Mouse (Mus musculus) megakaryocyte-erythroid progenitor cell, adult 5-6 weeks (primary cell): ENCODE measurements around the gene Nfib. TPM values are rescaled to one million over a fixed set of nuclear protein-coding genes. Genes with fewer than 3 reads are reported as not detected.

Experiments used
- ATAC-seq: replicated peaks from 2 replicates; pipeline ENCODE4 v1.8.0; 2016; ENCODE audit warnings: mild to moderate bottlenecking, inconsistent platforms; ENCODE audit not compliant: severe bottlenecking, poor library complexity, low FRiP score, low TSS enrichment
- total RNA-seq, 2 experiments: library from RNA; stranded (forward) in 1 of 2; stranded (reverse) in 1 of 2; fragments of 200-1000, 215-1000 nt in 1 of 2; fragments of >200 nt in 1 of 2; fragmentation: Nextera tagmentation in 1 of 2; gene quantifications; 2 replicates each; pipeline ENCODE4 v1.2.3; 2014 to 2017

Nfib gene
- total RNA-seq, 2 experiments from 2014 or later = not detected

DNA sequence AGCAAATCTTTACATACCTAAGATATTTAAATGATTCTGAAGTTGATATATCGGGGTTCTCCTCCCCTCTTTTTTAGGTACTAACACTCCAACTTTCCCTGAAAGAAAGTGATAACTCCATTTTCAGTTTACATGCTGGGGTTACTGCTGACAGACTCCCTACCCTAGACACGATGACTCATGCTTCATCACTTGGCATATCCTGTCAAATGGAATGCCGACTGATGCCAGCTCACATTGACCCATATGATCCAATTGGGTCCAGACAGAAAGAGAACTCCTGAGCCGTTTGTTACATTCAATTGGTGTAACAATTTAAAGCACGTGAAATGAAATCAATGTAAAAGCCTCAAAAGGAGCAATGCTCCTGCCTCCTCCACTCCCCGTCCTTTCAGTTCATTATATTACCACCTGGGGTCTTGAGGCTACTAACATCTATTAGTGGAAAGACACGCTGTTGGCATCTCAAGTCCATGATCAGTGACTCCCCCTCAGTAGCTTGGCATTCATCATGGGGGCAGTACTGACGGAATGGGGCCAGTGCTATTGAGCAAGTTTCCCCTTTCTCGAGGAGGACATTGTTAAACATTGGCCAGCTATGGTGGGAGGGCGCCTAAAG lies 155.7 kb downstream of the Nfib start:
- no peak for ATAC-seq

DNA sequence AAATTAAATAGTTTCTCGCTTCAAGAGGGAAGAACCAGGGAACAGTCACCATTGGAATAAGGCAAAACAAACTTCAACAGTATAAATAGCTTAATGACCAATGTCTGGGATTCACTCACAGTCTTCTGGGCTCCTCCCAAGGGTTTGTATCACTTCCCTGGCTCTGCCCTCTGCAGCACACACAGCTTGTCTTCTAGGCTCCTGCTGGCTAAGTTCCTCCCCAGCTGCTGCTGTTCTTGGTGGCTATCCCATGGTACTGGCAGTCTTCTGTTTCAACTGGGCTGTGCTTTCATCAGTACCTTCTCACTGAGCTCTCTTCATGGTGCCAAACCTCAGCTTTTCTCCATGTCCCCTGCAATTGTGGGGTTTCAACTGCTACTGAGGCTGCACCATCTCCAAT lies 157.3 kb downstream of the Nfib start:
- no peak for ATAC-seq

DNA sequence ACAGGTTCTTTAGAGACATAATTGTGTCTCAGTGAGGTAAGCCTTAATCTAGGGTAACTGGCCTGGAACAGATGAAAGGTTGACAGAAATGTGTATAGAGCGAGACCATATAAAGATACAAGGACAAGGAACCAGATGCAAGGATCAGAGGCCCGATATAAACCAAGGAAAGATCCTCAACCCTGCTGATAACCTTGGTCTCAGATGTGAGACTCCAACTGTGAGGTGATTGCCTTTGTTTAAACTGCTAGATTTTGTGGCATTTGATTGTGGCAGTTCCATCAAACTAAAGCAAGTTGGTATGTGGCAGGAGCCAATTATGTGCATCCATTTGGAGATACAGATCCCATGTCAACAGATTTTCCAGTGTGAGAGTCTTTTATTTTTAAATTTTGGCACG lies 161.6 kb downstream of the Nfib start:
- no peak for ATAC-seq

DNA sequence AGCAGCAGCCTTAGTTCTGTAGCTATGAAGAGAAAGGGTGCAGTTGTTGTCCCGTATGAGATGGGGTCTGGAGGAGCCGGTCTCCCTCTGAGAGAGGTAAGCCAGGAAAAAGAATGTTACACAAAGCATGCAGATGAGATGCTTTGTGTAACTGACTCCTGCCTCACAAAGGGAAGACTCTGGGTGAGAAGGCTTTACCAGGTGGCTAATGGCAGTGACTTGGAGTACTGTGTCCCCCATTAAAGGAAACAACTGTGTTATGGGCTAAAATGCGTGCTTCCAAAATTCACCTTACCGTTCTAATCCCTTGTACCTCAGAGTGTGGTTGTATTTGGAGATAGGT lies 162.2 kb downstream of the Nfib start:
- no peak for ATAC-seq

DNA sequence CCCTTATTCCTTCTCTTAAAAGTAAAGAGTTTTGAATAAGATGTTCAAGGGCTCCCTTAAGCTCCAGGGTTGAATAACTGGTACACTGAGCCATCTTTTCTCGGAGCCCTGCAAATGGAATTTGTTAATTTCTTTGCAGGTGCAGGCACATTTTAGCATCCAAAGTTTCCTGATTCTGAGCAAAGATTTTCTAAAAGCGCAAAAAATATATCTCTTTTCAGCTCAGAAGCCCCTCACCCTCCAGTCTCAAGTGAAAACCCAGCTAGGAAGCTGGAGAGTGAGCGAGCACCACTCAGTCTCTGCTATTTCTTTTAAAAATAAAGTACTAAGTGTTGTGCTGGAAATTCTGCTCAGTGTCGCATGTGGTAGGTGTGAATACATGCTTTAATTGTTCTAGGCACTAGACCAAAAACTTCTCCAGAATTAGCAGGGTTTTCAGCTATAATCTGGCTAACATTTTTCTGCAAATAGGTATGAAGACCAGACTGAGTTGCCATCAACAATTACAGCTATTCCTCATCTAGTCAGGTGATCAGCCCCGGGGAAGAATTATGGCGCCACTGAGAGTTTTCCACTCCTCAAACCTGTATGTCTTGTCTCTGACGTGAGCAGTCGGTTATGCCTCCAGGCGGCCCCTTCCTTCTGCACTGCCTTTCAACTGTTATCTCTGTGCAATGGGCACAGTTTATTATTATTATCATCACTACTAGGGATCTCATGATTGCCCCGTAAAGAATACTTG lies 162.7 kb downstream of the Nfib start:
- ATAC-seq = no peak

DNA sequence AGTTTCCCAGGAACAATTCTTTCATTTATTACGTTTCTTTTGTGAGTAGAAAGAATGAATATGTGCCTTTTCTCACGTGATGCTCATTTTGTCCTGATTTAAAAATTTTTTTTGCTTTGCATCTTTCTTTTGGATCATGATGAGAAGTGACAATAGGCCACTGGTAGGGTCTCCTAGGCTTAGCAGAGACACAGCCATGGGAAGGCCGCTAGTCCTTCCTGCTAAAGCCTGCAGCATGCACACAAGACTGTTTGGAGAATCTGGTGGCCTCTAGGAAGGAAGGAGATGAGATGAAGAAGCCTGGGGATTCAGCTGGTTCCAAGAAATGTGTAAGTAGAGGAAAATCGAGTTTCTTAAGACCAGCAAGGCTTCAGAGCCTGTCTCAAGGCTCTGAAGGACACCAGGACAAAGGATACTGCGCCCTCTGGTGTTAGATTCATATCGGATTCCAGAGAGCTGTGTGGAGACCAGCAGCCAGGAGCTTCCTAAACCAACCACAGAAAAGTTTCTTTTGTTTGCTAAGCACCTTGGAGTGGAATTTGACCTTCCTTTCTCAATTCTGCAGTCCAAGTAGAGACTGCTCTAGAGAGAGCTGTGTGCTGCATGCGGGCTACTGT lies 163.5 kb downstream of the Nfib start:
- ATAC-seq = peak; percentile 78; the same call in 1 of the 2 replicates

DNA sequence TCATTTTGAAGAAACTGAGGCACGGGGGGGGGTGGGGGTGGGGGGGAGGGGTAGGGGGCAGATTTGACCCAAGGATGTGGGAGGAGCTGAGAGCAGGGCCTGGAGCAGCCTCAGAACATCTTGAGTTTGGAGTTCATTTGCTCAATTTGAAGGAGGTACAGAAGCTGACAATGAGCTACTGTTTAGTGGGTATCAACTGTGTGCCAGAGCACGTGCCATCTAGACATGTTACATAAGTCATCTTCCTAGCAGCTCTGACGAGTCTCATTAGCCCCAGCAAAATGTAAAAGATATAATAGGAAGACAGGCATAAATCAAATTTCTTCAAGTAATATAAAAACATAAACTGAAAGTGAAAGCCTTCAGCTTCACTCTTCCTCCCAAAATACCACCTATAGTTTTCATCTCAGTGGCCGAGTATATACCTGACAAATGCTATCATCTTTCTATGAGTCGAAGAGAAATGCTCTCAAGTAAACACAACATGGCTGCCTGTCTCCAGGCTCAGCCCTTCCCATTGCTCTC lies 165.0 kb downstream of the Nfib start:
- no peak for ATAC-seq

DNA sequence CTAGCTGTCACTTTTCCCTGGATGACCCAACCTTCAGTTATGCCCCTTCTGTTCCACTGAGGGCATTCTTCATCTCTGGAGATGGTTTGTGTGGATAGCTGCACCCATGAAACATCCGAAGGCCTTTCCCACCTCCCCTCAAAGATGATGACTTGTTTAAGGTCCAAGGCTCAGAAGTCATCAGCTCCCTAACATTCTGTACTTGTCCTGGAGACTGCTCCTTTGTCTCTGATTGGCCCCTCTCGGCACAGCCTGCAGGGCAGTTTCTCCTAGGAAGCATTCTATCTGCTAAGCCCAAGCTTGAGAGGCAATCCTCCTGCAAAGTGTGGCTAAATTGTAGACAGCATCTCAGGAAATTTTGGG lies 165.5 kb downstream of the Nfib start:
- ATAC-seq = no peak

DNA sequence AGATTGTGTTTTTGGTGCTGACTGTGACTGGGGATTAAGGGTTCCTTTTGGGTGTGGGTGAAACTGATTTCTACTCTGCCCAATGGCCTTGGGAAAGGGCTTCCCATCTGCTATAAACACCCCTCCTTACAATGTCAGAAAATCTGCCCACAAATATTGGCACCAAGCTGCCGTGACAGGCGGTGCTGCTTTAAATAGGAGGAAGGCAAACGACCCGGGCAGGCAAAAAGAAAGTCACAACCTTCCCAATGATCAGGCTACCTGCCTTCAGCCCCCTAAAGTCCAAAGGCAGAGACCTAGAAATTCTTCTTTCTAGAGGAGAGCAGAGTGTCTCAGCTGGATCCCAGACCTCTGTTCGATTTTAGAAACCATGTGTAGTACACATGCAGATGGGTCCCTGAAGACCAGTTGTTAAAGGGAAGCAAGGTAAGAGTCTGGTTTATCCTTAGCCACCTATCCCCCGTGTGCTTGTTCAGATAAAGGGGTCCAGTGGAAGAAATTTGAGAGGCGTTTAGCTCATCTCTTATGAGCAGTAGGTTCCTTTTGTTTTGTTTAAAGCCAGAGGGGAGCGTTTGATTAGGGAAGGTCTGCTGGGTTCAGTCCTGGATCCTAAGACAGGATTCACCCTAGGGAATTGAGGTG lies 166.0 kb downstream of the Nfib start:
- no peak for ATAC-seq

DNA sequence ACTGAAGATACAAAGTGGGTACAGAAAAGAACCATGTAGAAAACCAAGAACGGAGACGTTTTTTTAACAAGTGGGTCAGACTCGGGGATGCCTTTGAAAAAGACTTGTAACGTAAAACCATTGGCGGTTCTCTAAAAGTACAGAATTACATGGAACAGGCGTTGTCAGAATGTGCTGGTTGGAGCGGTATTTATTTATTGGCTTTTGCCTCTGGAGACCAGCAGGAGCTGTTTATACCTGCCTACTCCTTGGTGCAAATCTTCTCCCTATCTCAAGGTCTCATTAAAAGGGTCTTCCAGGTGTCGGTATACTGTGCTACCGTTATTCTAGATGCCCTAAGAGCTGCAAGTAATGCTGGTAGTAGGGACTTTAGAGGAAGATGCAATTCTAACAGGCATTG lies 166.7 kb downstream of the Nfib start:
- ATAC-seq = no peak

DNA sequence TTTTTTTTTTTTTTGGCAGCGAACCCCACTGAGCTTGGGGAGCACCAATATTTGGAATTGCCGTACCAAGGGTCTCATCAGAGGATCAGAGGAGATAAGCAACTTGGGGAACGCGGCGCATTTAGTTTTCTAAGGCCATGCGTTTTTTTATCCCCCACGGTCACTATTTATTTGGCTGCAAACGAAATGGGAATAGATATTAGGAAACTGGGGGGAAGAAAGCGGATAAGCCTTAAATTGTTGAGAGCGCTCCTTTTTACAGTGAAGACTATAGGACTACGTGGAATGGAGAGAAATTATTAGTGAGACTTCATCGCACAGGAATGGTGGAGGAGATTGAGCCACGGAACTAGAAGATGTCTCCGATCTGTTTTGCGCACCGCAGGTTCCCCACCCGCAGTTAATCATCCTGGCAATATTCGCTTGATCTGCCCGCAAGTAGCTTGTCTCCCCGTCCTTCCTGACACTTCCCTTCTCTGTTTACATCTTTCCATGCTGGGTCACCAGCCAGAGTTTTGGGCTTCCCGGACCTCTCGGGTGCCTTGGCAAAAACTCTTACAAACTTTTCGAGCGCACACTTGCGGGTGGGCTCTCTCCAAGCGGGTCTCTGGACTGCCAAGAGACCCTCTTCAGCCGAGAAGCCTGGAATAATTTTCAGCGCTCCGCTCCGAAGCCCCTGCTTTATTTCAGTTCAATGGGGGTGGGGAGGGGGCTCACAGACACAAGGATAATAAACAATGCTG lies 167.3 kb downstream of the Nfib start:
- ATAC-seq = no peak

DNA sequence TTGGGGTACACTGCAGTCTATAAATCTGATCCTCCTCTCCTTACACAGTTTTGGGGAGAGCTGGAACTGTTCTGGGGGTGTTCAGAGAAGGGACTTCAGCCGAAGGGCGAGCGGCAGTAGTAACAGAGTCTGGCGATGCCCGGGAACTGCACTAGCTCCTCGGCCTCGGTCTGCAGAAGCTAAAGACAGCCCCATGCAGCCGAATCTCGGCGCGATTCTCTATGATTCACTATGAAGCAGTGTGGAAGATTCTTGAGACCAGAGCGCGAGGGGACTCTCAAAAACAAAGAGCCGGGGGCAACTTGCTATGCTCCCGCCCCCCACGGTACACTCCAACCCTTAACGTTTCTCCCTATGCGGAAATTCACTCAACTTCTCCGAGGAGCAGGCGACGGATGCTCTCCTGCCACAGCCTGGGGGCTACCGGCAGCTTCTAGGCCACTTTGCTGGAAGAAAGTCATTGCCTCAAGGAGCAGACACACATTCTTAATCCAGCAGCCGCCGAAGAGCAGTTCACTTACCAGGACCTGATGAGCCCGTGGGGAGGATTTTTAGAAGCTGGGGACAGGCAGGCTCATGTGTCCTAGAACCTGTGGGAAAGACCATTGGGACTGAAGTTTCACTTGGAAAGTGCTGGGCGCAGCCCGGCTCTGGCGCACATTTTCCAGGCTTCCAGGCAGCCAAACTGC lies 168.1 kb downstream of the Nfib start:
- no peak for ATAC-seq

DNA sequence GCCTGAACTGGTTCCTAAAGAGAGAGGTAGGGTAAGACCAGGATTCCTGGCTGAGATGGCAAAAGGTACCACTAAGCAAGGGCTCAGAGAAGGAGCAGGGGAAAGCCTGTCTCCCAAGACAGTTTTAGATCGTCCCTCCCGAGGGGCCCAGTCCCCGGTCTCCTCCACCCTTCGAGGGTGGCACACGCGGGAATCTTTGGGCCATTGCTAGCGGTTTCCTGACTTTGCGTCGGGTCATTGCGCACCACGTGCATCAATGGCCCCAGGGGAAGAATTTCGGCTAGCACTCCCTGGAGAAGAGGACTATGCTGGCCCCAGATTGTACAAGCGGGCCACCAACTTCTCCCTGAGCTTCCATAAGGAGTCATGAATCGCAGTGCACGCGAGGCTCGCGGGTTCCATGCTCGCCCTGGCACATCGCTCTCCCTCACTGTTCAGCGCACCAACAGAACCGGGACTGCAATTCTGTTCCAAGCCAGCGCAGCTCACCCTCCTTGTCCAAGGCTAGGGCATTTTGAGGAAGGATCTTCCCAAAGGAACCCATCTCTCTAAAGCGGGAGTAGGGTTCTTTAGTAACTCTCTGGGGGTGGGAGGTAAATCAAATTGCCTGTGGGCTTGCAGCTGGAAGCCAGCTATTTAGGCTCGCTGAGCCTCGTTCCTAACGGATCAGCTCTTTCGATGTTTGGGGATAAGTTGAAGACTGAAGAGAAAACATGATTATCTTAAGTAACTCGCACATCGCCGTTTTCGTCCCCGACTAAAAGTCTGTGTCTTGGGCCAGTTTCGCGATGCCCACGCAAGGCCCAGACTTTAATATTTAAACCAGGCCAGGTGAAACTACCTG lies 168.9 kb downstream of the Nfib start:
- ATAC-seq = no peak

DNA sequence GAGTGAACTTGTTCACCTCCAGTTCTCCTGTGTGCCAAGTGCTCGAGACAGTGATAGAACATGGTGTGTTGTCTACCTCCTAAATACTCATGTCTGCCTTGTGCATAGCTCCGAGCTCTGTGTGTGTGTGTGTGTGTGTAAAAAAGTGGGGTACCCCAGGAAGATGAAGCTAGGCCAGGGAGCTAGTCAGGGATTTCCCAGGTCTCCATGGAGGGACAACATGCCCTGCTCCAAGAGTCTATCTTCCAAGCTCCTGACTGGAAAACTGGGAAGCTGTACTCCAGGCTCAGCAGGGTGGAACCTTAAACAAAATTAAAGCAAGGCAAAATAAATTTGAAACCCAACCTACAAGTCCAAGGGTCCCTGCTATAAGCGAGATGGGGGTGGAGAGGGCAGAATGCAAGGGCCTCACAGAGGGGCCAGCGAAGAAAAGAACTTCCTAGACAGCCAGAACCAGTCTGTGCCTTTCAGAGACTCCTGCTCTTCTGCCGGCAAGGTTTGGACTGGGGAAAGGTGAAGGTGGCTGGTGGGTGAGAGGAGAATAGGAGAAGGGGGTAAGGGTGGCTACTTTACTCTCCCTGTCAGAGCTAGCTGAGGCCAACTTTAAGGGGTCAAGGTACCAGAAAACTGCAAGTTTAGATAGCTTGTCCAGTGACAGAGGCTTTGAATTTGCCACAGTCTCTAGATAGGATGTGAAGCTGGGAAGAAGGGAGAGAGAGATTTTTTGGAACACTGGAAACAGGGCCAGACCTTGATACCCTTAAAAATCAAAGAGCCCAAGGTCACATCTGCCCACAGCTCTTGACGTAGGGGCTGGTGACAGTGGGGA lies 169.7 kb downstream of the Nfib start:
- ATAC-seq = no peak

DNA sequence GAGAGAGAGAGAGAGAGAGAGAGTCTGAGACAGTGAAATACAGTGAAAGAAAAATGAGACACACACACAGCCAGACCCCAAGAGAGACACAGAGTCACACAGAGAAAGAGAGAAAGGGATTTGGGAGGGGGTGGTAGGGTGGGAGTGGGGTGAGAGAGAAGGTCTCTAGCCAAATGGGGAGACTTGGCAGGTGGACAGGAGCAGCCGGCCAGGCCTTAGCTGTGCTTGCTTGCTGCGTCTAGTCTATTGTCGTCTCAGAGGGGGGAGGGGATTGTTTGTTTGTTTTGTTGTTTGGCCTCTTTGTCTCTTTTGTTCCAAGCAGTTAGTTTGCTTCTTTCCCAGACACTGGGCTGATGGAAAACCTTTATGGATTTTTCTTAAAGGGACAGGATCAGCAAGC lies 172.3 kb downstream of the Nfib start:
- no peak for ATAC-seq

DNA sequence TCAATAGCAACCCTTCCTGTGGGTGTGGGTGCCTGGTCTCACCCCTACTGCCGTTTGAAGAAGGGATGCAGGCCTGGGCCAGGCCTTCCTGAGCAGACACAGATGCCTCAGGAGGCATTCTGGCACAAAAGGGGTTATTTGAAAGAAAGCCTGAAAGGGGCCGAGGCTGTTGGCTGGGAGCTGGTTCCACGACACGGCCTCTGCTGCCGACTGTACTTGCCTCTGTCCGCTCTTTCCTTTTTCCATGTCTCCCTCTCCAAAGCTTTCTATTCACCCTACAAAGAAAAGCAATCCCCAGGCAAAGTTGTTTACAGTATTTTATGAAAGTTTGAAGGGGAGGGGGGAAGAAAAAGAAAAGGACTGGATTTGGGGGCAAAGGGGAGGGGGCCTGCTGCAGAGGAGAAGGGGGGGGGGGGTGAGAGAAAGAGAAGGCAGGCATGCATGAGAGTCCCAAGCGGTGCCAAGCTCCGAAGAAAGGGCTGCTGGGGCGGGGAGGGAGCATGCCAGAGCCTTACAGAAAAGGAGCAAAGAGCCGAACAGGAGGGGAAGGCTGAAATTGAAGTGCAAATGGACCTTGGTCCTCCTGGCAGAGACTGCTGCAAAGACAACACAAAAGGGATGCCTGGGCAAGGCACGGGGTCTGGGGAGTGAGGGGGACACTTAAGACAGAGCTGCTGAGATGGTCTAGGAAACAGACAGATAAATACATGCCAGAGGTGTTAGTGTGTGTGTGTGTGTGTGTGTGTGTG lies 172.9 kb downstream of the Nfib start:
- no peak for ATAC-seq

DNA sequence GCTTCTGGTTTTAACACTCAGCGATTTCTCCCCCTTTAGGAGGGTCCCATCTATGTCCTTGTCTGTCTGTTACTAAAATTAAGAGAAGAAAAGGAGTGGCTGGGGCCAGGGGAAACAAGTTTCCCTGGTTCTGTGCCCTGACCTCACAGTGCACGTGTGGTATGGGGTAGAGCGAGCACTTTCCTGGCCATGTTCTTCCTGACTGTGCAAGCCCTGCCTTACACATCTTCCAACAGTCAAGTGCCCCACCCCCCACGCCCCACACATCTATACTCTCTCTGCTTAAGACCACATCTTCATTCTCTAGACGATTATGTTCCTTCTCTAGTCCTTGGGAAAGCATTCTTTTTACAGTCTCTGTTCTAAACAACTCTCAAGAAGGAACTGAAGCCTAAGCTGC lies 173.6 kb downstream of the Nfib start:
- ATAC-seq = no peak
